Mouse (Mus musculus): ENCODE data around the gene Fbxo27. TPM values are rescaled to one million over a fixed set of nuclear protein-coding genes. Genes with fewer than 3 reads are reported as not detected.
"Not testable (repeated sequence)": the region's sequence is repeated elsewhere in the genome, so short reads cannot be mapped to it uniquely, and the experiment has no call there.

The Fbxo27 gene
- polyA plus RNA-seq, 1 experiment from 2014 or later = 11.1 TPM

DNA sequence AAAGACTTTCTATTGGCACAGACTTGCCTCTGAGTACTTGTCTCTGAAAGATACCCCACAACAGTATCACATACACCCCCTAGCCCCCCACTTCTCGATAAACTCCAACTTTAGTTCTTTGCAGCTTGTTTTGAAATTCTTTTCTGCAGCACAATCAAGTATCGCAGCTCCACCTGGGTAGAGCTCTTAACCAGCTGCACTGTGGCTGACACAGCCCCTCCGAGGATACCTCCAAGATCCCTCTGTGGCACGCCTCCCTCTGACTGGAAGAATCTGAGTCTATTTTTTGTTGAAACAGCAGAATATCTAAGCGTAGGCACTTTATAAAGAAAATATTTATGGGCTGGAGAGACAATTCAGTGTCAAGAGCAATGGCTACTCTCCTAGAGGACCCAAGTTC is 20.4 kb upstream of the Fbxo27 start:
- WGBS = 84% methylated on average over 5 of the region's 5 CpGs
- Histone ChIP-seq H3K9ac (replicated peaks; ENCODE audit: low read depth, low read length) (no peak overlapping the region), H3K27ac (ENCODE audit: low read length) (no peak overlapping the region), H3K4me1 (replicated peaks; ENCODE audit: control insufficient read depth, insufficient read depth, low read length) (no peaks in the 10 kb centered on the region), H3K27me3 (replicated peaks; ENCODE audit: control insufficient read depth, insufficient read depth, low read length) (no peaks in the 10 kb centered on the region), H3K36me3 (ENCODE audit: control insufficient read depth, insufficient read depth) (no peaks in the 10 kb centered on the region), H3K9me3 (ENCODE audit: control insufficient read depth, low read length) (no peaks in the 10 kb centered on the region), H3K4me3 (replicated peaks; ENCODE audit: low read length) (no peak overlapping the region), H3K4me2 (ENCODE audit: low read length) (no peak overlapping the region)
- ATAC-seq = no peak

DNA sequence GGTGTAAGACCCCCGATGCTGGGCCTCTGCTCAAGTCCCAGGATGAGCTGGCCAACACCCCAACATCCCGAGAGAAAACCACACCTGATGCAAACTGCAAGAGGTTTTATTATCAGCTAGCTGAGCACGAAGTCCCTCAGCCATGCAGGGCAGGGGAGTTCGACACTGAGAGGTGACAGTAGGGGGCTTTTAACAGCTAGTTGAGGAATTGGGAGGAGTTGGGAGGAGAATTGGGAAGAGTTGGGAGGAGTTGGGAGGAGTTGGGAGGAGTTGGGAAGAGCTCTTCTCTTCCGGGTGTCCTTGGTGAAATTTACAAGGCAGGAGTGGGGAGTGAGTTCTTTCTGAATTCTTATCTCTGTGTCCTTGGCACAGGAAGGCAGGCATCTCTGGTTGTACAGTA is 19.9 kb upstream of the Fbxo27 start:
- 77% methylated on average over 5 of the region's 5 CpGs for WGBS
- not testable (repeated sequence) for H3K27me3 ChIP-seq (replicated peaks; ENCODE audit: control insufficient read depth, insufficient read depth, low read length); H3K4me3 ChIP-seq (replicated peaks; ENCODE audit: low read length); H3K4me1 ChIP-seq (replicated peaks; ENCODE audit: control insufficient read depth, insufficient read depth, low read length); H3K9ac ChIP-seq (replicated peaks; ENCODE audit: low read depth, low read length); ATAC-seq; H3K9me3 ChIP-seq (ENCODE audit: control insufficient read depth, low read length); H3K27ac ChIP-seq (ENCODE audit: low read length); H3K36me3 ChIP-seq (ENCODE audit: control insufficient read depth, insufficient read depth); H3K4me2 ChIP-seq (ENCODE audit: low read length)

DNA sequence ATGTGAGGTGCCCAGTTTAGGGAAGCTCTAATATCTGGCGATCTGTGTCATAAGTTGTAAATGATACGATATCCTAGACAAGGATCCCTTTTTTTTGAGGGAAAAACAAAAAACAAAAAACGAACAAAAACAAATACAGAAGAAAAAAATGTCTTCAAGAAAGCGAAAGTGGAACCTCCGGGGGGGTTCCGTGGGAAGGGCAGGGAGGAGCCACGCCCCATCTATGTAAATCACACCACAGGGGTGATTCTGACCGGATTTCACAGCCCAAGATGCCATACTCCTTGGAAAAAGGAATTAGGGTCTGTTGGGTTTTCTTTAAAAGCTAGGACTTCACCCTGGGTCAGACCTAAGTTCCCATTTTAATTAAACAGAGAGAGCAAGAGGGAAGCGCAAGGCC is 17.7 kb upstream of the Fbxo27 start:
- Histone ChIP-seq H3K27ac (ENCODE audit: low read length) (no peak overlapping the region), H3K4me2 (ENCODE audit: low read length) (no peak overlapping the region), H3K4me3 (replicated peaks; ENCODE audit: low read length) (no peak overlapping the region), H3K27me3 (replicated peaks; ENCODE audit: control insufficient read depth, insufficient read depth, low read length) (no peaks in the 10 kb centered on the region), H3K9ac (replicated peaks; ENCODE audit: low read depth, low read length) (no peak overlapping the region), H3K36me3 (ENCODE audit: control insufficient read depth, insufficient read depth) (no peaks in the 10 kb centered on the region), H3K9me3 (ENCODE audit: control insufficient read depth, low read length) (no peaks in the 10 kb centered on the region), H3K4me1 (replicated peaks; ENCODE audit: control insufficient read depth, insufficient read depth, low read length) (no peaks in the 10 kb centered on the region)
- WGBS = 86% methylated on average over 9 of the region's 9 CpGs
- no peak for ATAC-seq

DNA sequence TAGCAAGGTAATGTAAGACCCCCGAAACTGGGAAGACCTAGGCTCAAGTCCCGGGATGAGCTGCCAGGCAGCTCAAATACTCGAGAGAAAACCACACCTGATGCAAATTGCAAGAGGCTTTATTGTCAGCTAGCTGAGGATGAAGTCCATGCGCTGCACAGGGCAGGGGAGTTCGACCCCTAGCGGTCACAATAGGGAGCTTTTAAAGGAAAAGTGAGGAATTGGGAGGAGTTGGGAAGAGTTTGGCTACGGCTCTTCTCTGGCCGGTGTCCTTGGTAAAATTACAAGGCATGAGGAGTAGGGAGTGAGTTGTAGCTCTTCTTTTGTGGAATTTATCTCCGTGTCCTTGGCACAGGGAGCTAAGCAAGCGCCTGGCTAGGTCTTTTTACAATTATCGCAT is 16.9 kb upstream of the Fbxo27 start:
- H3K4me2 ChIP-seq (ENCODE audit: low read length) = no peak overlapping the region
- no peak for ATAC-seq
- 41% methylated on average over 11 of the region's 11 CpGs for WGBS

DNA sequence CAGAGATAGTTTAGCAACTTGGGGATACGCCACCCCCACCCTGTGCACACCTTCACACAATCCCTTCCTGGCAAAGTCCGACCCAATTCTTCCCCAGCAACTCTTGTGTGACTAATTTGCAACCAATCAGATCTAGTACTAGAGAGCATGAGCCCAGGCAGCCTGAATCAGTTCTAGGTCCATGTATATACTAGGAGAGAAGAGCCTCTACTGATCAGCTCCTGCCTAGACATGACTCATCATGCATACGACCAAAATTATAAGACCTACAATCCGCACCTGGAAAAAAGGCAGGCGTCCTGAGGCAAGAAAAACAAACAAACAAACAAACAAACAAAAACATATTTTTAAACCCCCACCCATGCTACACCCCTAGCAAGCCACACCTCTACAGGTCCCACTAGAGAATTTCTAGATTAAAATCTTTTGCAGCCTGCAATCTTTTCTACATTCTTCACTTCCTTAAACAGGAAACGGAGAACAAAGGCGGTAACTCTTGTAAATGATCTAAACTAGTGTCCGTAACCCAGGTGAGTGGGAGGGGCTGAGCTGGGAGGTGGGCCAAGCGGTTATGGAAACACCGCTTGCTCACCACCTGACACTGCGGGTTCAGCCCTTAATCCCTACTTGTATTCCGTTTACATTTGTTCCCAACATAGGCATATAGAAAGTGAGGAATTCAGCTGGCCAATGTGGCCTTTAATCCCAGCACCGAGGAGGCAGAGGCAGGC is 15.7 kb upstream of the Fbxo27 start:
- no peaks in the 10 kb centered on the region for H3K27me3 ChIP-seq (replicated peaks; ENCODE audit: control insufficient read depth, insufficient read depth, low read length)
- no peaks in the 10 kb centered on the region for H3K4me1 ChIP-seq (replicated peaks; ENCODE audit: control insufficient read depth, insufficient read depth, low read length)
- WGBS = 87% methylated on average over 13 of the region's 13 CpGs
- H3K9ac ChIP-seq (replicated peaks; ENCODE audit: low read depth, low read length) = no peak overlapping the region
- H3K4me3 ChIP-seq (replicated peaks; ENCODE audit: low read length) = no peak overlapping the region
- ATAC-seq = no peak
- H3K4me2 ChIP-seq (ENCODE audit: low read length) = no peak overlapping the region
- H3K27ac ChIP-seq (ENCODE audit: low read length) = no peak overlapping the region
- no peaks in the 10 kb centered on the region for H3K9me3 ChIP-seq (ENCODE audit: control insufficient read depth, low read length)
- no peaks in the 10 kb centered on the region for H3K36me3 ChIP-seq (ENCODE audit: control insufficient read depth, insufficient read depth)

More for the DNA sequence above, 16.9 kb upstream of the Fbxo27 start:
- H3K36me3 ChIP-seq (ENCODE audit: control insufficient read depth, insufficient read depth) = no peaks in the 10 kb centered on the region
- no peaks in the 10 kb centered on the region for H3K9me3 ChIP-seq (ENCODE audit: control insufficient read depth, low read length)
- no peak overlapping the region for H3K4me3 ChIP-seq (replicated peaks; ENCODE audit: low read length)
- H3K27ac ChIP-seq (ENCODE audit: low read length) = no peak overlapping the region
- H3K27me3 ChIP-seq (replicated peaks; ENCODE audit: control insufficient read depth, insufficient read depth, low read length) = no peaks in the 10 kb centered on the region
- H3K9ac ChIP-seq (replicated peaks; ENCODE audit: low read depth, low read length) = no peak overlapping the region
- H3K4me1 ChIP-seq (replicated peaks; ENCODE audit: control insufficient read depth, insufficient read depth, low read length) = no peaks in the 10 kb centered on the region

DNA sequence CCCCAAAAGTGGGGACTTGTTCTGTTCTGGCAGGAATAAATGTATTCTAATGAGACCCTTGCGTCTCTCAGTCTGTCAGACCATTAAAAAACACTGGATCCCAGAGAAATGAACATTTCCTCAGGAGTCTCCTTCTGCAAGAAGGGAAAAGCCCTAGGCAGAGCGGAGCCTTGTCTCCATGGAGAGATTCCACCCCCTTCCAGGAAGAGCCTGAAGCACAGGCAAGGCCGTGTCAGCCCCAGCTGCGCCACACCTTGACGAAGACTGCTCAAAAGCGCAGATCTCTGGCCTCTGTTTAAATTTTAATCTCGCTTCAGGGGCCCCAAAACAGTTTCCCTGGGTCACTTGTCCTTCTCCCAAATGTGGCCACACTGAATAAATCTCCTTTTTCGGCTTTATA is 15.0 kb upstream of the Fbxo27 start:
- ATAC-seq = no peak
- Histone ChIP-seq H3K27ac (ENCODE audit: low read length) (no peak overlapping the region), H3K36me3 (ENCODE audit: control insufficient read depth, insufficient read depth) (no peaks in the 10 kb centered on the region), H3K4me3 (replicated peaks; ENCODE audit: low read length) (no peak overlapping the region), H3K9ac (replicated peaks; ENCODE audit: low read depth, low read length) (no peak overlapping the region), H3K4me1 (replicated peaks; ENCODE audit: control insufficient read depth, insufficient read depth, low read length) (no peaks in the 10 kb centered on the region), H3K4me2 (ENCODE audit: low read length) (no peak overlapping the region), H3K9me3 (ENCODE audit: control insufficient read depth, low read length) (no peaks in the 10 kb centered on the region), H3K27me3 (replicated peaks; ENCODE audit: control insufficient read depth, insufficient read depth, low read length) (no peaks in the 10 kb centered on the region)
- 89% methylated on average over 8 of the region's 8 CpGs for WGBS

DNA sequence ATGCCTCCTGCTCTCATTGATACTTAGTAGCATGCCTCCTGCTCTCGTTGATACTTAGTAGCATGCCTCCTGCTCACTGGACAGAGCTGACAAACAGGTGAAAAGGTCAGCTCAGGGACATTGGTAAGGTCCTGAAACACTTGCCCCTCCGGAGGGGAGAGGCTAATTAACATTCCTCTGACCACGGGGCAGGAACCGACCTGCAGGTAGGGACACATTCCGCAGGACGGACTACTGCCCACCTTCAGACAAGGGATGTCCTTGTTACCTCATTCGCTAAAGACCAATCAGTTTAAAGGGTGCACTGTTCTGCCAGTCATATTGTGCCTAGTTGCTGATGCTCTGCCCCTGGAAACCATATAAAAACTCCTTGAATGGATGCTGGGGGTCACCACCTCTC is 1.6 kb upstream of the Fbxo27 start:
- ATAC-seq = no peak
- no peaks in the 10 kb centered on the region for H3K36me3 ChIP-seq (ENCODE audit: control insufficient read depth, insufficient read depth)
- no peak overlapping the region for H3K4me2 ChIP-seq (ENCODE audit: low read length)
- H3K9ac ChIP-seq (replicated peaks; ENCODE audit: low read depth, low read length) = no peak overlapping the region
- 76% methylated on average over 7 of the region's 7 CpGs for WGBS
- no peak overlapping the region for H3K27ac ChIP-seq (ENCODE audit: low read length)
- H3K27me3 ChIP-seq (replicated peaks; ENCODE audit: control insufficient read depth, insufficient read depth, low read length) = peaks cover 3% of the 10 kb centered on the region; the same call in 1 of the 2 replicates
- no peak overlapping the region for H3K4me3 ChIP-seq (replicated peaks; ENCODE audit: low read length)
- H3K4me1 ChIP-seq (replicated peaks; ENCODE audit: control insufficient read depth, insufficient read depth, low read length) = peaks cover 13% of the 10 kb centered on the region; the same call in 1 of the 2 replicates
- H3K9me3 ChIP-seq (ENCODE audit: control insufficient read depth, low read length) = no peaks in the 10 kb centered on the region

DNA sequence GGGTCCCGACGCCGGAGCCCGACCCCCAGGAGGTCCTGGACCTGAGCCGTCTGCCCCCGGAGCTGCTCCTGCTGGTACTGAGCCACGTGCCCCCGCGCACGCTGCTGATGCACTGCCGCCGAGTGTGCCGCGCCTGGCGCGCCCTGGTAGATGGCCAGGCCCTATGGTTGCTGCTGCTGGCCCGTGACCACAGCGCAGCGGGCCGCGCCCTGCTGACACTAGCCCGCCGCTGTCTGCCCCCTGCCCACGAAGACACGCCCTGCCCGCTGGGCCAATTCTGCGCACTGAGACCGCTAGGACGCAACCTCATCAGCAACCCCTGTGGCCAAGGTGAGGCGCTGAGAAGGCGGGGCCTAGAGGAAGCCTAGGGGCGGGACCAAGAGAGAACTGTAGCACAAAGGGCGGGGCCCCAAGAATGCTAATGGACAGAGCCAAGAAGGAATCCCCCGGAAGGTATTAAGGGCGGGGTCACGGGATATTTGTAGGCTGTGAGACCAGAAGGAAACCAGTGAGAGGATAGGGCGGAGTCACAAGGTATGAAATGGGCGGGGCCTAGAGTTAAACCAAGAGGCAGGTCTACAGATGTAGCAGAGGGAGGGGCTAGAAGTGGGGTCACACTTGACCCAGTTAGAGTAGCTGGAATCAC is 795 bp downstream of the Fbxo27 start:
- Histone ChIP-seq H3K4me2 (ENCODE audit: low read length) (peak overlapping the region; percentile 77), H3K27me3 (replicated peaks; ENCODE audit: control insufficient read depth, insufficient read depth, low read length) (peaks cover 3% of the 10 kb centered on the region; the same call in 1 of the 2 replicates), H3K9me3 (ENCODE audit: control insufficient read depth, low read length) (no peaks in the 10 kb centered on the region), H3K4me1 (replicated peaks; ENCODE audit: control insufficient read depth, insufficient read depth, low read length) (peaks cover 13% of the 10 kb centered on the region; the same call in 1 of the 2 replicates), H3K4me3 (replicated peaks; ENCODE audit: low read length) (peak overlapping the region; percentile 53), H3K36me3 (ENCODE audit: control insufficient read depth, insufficient read depth) (no peaks in the 10 kb centered on the region), H3K9ac (replicated peaks; ENCODE audit: low read depth, low read length) (peak overlapping the region; percentile 67), H3K27ac (ENCODE audit: low read length) (no peak overlapping the region)
- under 1% methylated on average over 38 of the region's 38 CpGs for WGBS
- ATAC-seq = peak; percentile 80

DNA sequence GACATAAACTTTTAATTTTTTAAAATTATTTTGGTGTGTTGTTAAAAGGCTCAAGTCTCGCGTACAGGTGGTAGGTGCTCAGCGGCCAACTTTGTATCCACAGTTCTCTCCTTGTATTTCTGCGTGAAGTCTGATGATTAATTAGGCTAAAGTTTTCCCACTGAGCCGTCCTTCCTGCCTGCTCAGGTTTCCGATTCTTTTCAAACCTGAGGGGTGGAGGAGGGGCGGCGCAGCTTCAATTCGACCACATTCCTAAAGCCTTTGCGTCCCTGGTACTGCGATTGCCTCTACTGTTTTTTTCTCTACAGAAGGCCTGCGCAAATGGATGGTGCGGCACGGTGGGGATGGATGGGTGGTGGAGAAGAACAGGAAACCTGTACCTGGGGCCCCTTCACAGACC is 1.8 kb downstream of the Fbxo27 start:
- H3K4me1 ChIP-seq (replicated peaks; ENCODE audit: control insufficient read depth, insufficient read depth, low read length) = peaks cover 13% of the 10 kb centered on the region; the same call in 1 of the 2 replicates
- H3K9me3 ChIP-seq (ENCODE audit: control insufficient read depth, low read length) = no peaks in the 10 kb centered on the region
- H3K27ac ChIP-seq (ENCODE audit: low read length) = no peak overlapping the region
- peak overlapping the region; percentile 77; the same call in 1 of the 2 replicates for H3K4me2 ChIP-seq (ENCODE audit: low read length)
- H3K27me3 ChIP-seq (replicated peaks; ENCODE audit: control insufficient read depth, insufficient read depth, low read length) = peaks cover 3% of the 10 kb centered on the region; the same call in 1 of the 2 replicates
- H3K36me3 ChIP-seq (ENCODE audit: control insufficient read depth, insufficient read depth) = no peaks in the 10 kb centered on the region
- H3K4me3 ChIP-seq (replicated peaks; ENCODE audit: low read length) = no peak overlapping the region
- no peak for ATAC-seq
- WGBS = 5% methylated on average over 14 of the region's 14 CpGs
- no peak overlapping the region for H3K9ac ChIP-seq (replicated peaks; ENCODE audit: low read depth, low read length)

Data from forebrain, embryonic 16.5 days (tissue).